Mouse (Mus musculus): ENCODE measurements around the gene Gpr152. TPM values are rescaled to one million over a fixed set of nuclear protein-coding genes. Genes with fewer than 3 reads are reported as not detected.
"Not testable (repeated sequence)": the region's sequence is repeated elsewhere in the genome, so short reads cannot be mapped to it uniquely, and the experiment has no call there.

Gpr152 gene
- polyA plus RNA-seq, 2 experiments: not detected

DNA sequence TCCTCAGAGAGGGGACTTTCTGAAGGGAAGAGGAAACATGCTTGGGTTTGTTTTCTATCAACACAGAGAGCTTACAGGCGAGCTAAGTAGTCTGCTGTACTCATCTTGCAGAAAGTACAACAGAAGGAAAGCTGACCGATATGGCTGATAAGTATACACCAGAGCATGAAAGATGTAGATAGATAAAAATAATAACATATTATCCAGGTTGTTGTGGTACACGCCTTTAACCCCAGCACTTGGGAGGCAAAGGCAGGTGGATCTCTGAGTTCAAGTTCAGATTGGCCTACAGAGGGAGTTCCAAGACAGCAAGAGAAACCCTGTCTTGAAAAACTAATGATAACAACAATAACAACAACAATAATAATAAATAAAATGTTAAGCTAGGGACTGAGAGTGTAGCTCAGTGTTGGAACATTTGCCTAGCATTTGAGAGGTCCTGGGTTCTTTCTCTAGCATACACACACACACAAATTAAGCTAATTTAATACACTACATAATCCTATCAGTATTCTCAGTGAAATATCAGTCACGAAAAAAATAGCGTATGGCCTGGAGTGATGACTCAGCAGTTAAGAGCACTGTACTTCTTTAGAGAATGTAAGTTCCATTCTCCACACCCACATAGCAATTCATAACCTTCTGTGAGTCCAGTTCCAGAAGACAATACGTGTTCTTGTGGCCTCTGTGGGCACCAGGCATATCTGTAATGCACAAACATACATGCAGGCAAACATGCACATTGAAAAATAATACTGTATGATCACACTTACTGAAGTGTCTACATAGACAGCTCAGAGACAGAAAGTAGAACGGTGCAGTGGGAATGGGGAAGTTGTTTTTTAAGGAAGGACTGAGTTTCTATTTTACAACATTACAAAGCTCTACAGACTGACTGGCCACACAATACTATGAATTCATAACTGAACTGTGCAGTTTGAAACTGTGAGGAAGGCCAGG is 16.9 kb upstream of the Gpr152 start:
- H3K36me3 ChIP-seq (replicated peaks; ENCODE audit: control insufficient read depth, insufficient read depth, low read depth): no peaks in the 10 kb centered on the region
- H3K4me2 ChIP-seq (ENCODE audit: low read depth): peak overlapping the region; percentile 26
- peaks cover 49 to 53% of the 10 kb centered on the region in 2 experiments for H3K4me1 ChIP-seq (replicated peaks; ENCODE audit: control insufficient read depth in 2 of 2, insufficient read depth in 2 of 2, low read length in 1 of 2)
- DNase-seq (ENCODE audit: low read depth in 3 of 3, low spot score in 3 of 3): peak in 2 of 3 experiments; percentile 51 to 59
- no peak for TF ChIP-seq EP300 (IDR thresholded peaks at IDR 0.05; ENCODE audit: low read depth)
- peak; percentile 30; the same call in 1 of the 2 replicates for TF ChIP-seq CTCF (IDR thresholded peaks at IDR 0.05; ENCODE audit: low read depth)
- no peak for ATAC-seq (ENCODE audit: insufficient read depth)
- no peak overlapping the region for H3K4me3 ChIP-seq (ENCODE audit: insufficient read depth in 1 of 2, low read depth in 2 of 2, low read length in 2 of 2)
- peak overlapping the region; percentile 73 for H3K27ac ChIP-seq
- 22% methylated on average over 7 of the region's 7 CpGs for WGBS (ENCODE audit: insufficient replicate concordance)
- peak overlapping the region; percentile 43; the same call in 1 of the 2 replicates for H3K9ac ChIP-seq (replicated peaks)
- H3K9me3 ChIP-seq (ENCODE audit: control insufficient read depth, low read length): no peaks in the 10 kb centered on the region
- H3K27me3 ChIP-seq (ENCODE audit: control insufficient read depth, insufficient read depth, low read length): no peaks in the 10 kb centered on the region

DNA sequence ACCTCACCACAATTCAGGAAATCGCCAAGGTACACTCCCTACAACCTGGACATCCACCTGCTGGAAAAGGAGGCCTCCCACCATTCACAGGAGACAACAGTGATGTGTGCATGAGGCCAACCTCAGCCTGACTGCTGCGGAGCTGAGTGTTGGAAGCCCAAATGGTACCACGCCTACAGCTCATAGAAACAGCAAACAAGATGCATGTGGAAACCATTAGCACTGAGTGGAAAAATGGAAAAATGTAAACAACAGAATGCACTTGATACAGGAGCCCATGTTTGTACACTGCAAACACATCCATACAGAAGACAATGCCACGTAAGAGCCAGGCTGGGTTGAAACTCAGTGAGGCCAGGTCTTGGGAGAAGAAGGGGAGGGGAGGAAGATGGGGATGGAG is 15.2 kb upstream of the Gpr152 start:
- H3K4me2 ChIP-seq (ENCODE audit: low read depth): peak overlapping the region; percentile 66; the same call in 1 of the 2 replicates

DNA sequence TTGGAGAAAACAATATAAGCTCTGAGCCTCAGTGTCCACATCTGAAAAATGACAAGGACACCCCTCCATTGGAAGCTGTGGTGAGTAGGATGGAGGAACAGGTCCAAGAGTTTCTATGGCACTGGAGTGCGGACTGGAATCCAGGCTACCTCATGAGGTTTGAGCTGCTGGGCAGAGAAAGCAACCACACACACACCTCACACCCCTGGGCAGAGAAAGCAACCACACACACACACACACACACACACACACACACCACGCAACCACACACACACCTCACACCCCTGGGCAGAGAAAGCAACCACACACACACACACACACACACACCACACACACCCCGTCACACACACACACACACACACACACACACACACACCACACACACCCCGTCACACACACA is 14.3 kb upstream of the Gpr152 start:
- H3K27me3 ChIP-seq (ENCODE audit: control insufficient read depth, insufficient read depth, low read length); DNase-seq (ENCODE audit: low read depth in 3 of 3, low spot score in 3 of 3); H3K9me3 ChIP-seq (ENCODE audit: control insufficient read depth, low read length): not testable (repeated sequence)
- ATAC-seq (ENCODE audit: insufficient read depth): peak; percentile 14
- Histone ChIP-seq H3K4me3 (ENCODE audit: insufficient read depth in 1 of 2, low read depth in 2 of 2, low read length in 2 of 2) (peak overlapping the region; percentile 50 to 96), H3K4me1 (replicated peaks; ENCODE audit: control insufficient read depth in 2 of 2, insufficient read depth in 2 of 2, low read length in 1 of 2) (peaks cover 56 to 57% of the 10 kb centered on the region in 2 experiments), H3K27ac (peak overlapping the region; percentile 67), H3K9ac (replicated peaks) (peak overlapping the region; percentile 75), H3K36me3 (replicated peaks; ENCODE audit: control insufficient read depth, insufficient read depth, low read depth) (peaks cover 14% of the 10 kb centered on the region), H3K4me2 (ENCODE audit: low read depth) (peak overlapping the region; percentile 66)
- 15% methylated on average over 4 of the region's 4 CpGs for WGBS (ENCODE audit: insufficient replicate concordance)

More for the DNA sequence above, 15.2 kb upstream of the Gpr152 start:
- Histone ChIP-seq H3K27ac (peak overlapping the region; percentile 22), H3K9ac (replicated peaks) (peak overlapping the region; percentile 6; the same call in 1 of the 2 replicates), H3K4me1 (replicated peaks; ENCODE audit: control insufficient read depth in 2 of 2, insufficient read depth in 2 of 2, low read length in 1 of 2) (peaks cover 50 to 53% of the 10 kb centered on the region in 2 experiments), H3K27me3 (ENCODE audit: control insufficient read depth, insufficient read depth, low read length) (no peaks in the 10 kb centered on the region), H3K36me3 (replicated peaks; ENCODE audit: control insufficient read depth, insufficient read depth, low read depth) (peaks cover 13% of the 10 kb centered on the region), H3K9me3 (ENCODE audit: control insufficient read depth, low read length) (no peaks in the 10 kb centered on the region), H3K4me3 (ENCODE audit: insufficient read depth in 1 of 2, low read depth in 2 of 2, low read length in 2 of 2) (no peak overlapping the region)
- TF ChIP-seq EP300 (IDR thresholded peaks at IDR 0.05; ENCODE audit: low read depth) (no peak), CTCF (IDR thresholded peaks at IDR 0.05; ENCODE audit: low read depth) (no peak)
- ATAC-seq (ENCODE audit: insufficient read depth): no peak
- 76% methylated on average over 4 of the region's 4 CpGs for WGBS (ENCODE audit: insufficient replicate concordance)
- no peak for DNase-seq (ENCODE audit: low read depth in 3 of 3, low spot score in 3 of 3)

DNA sequence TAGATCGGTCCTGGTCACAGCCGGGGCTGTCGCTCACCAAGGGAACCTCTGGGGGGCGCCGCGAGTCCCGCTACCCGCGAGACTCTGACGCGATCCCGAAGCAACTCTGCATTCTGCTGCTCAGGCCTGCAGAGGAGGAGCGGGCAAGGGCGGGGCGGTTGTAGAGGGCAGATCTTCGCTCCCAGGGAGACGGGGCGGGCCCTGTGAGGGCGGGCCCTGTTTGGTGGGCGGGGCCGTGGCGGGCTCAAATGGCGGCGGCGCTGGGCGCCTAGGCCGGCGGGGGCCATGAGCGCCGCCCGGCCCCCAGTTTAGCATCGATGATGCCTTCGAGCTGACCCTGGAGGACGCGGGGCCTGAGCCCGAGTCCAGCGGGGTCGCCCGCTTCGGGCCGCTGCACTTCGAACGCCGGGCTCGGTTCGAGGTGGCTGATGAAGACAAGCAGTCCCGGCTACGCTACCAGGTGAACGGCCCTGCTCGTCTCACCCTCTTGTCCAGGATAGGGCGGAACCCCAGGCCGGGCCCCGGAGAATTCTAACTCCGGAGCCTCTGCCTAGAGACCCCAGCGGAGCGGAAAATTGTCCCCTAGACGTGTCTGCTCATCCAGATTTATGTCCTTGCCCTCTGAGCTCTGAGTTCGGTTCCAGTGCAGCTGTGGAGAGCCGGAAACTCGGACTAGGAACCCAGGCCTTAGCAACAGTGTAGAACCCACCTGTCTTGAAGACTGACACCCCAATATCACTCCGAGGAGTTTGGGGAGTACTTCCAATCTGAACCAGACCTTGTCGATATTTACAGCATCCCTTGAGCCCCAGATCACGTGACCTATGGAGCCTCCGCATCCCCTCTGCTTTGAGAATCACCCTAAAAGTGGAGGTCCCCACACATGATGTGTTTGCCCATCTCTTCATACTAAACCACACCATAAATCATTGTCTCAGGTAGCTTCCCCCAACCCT is 13.6 kb upstream of the Gpr152 start, which contains the start of gene Aip:
Aip (minus strand) TSS at position 118 of the 956 bp plus-strand sequence.
- TF ChIP-seq EP300 (IDR thresholded peaks at IDR 0.05; ENCODE audit: low read depth) (no peak), CTCF (IDR thresholded peaks at IDR 0.05; ENCODE audit: low read depth) (peak; percentile 90)
- peaks cover 14% of the 10 kb centered on the region for H3K36me3 ChIP-seq (replicated peaks; ENCODE audit: control insufficient read depth, insufficient read depth, low read depth)
- H3K27me3 ChIP-seq (ENCODE audit: control insufficient read depth, insufficient read depth, low read length): no peaks in the 10 kb centered on the region
- DNase-seq (ENCODE audit: low read depth in 3 of 3, low spot score in 3 of 3) (peak; percentile 96), ATAC-seq (ENCODE audit: insufficient read depth) (peak; percentile 91)
- WGBS (ENCODE audit: insufficient replicate concordance): 2% methylated on average over 64 of the region's 64 CpGs
- H3K4me3 ChIP-seq (ENCODE audit: insufficient read depth in 1 of 2, low read depth in 2 of 2, low read length in 2 of 2): peak within 1 kb of the TSS; percentile 96
- H3K4me2 ChIP-seq (ENCODE audit: low read depth): peak within 1 kb of the TSS; percentile 68
- H3K27ac ChIP-seq: peak within 1 kb of the TSS; percentile 82
- no peaks in the 10 kb centered on the region for H3K9me3 ChIP-seq (ENCODE audit: control insufficient read depth, low read length)
- peaks cover 53 to 54% of the 10 kb centered on the region in 2 experiments for H3K4me1 ChIP-seq (replicated peaks; ENCODE audit: control insufficient read depth in 2 of 2, insufficient read depth in 2 of 2, low read length in 1 of 2)
- H3K9ac ChIP-seq (replicated peaks): peak within 1 kb of the TSS; percentile 93

All from liver, embryonic 14.5 days (tissue).